Mouse (Mus musculus): ENCODE measurements around the gene Ago4. TPM values are rescaled to one million over a fixed set of nuclear protein-coding genes. Genes with fewer than 3 reads are reported as not detected.

Gene Ago4
- 7.1 and 8.4 TPM in 2 replicates for polyA plus RNA-seq (2016; fragmentation: Nextera tagmentation; extraction: Ambion mirVana)

- Histone ChIP-seq H3K4me1 (peaks cover 5% of the 10 kb centered on the region), H3K4me2 (replicated peaks) (peak within 1 kb of the TSS; percentile 87), H3K9me3 (no peaks in the 10 kb centered on the region), H3K27me3 (replicated peaks) (no peaks in the 10 kb centered on the region), H3K4me3 (peak within 1 kb of the TSS; percentile 91), H3K27ac (peak within 1 kb of the TSS; percentile 63), H3K9ac (peak within 1 kb of the TSS; percentile 92), H3K36me3 (no peaks in the 10 kb centered on the region; the same call in 1 of the 2 replicates)
- under 1% methylated on average over 104 of the region's 120 CpGs for WGBS
- ATAC-seq (ENCODE audit: low FRiP score, low read depth): peak; percentile 92
Measured at GRCm38 (mm10) chr4:126532827-126533728, at the start of gene Ago4. Ago4 (minus strand) TSS chr4:126533472.

GRCm38 (mm10) chr4:126579077-126579476 is 45.8 kb upstream of the Ago4 start:
- H3K36me3 ChIP-seq: peaks cover 87% of the 10 kb centered on the region
- no peaks in the 10 kb centered on the region for H3K9me3 ChIP-seq
- H3K4me1 ChIP-seq: no peaks in the 10 kb centered on the region
- H3K9ac ChIP-seq: no peak overlapping the region
- WGBS: 95% methylated on average over 2 of the region's 2 CpGs
- H3K4me3 ChIP-seq: no peak overlapping the region
- no peak overlapping the region for H3K4me2 ChIP-seq (replicated peaks)
- H3K27me3 ChIP-seq (replicated peaks): no peaks in the 10 kb centered on the region
- no peak overlapping the region for H3K27ac ChIP-seq
- ATAC-seq (ENCODE audit: low FRiP score, low read depth): no peak

GRCm38 (mm10) chr4:126577920-126578319 is 44.6 kb upstream of the Ago4 start:
- H3K36me3 ChIP-seq: peaks cover 89% of the 10 kb centered on the region

GRCm38 (mm10) chr4:126576281-126576680 is 43.0 kb upstream of the Ago4 start:
- H3K9ac ChIP-seq: no peak overlapping the region
- H3K4me3 ChIP-seq: no peak overlapping the region
- no peak overlapping the region for H3K4me2 ChIP-seq (replicated peaks)
- ATAC-seq (ENCODE audit: low FRiP score, low read depth): no peak
- 98% methylated on average over 5 of the region's 5 CpGs for WGBS
- no peaks in the 10 kb centered on the region for H3K27me3 ChIP-seq (replicated peaks)
- no peaks in the 10 kb centered on the region for H3K9me3 ChIP-seq
- H3K36me3 ChIP-seq: peaks cover 97% of the 10 kb centered on the region
- no peak overlapping the region for H3K27ac ChIP-seq
- H3K4me1 ChIP-seq: no peaks in the 10 kb centered on the region

More at GRCm38 (mm10) chr4:126577920-126578319, 44.6 kb upstream of the Ago4 start:
- 93% methylated on average over 3 of the region's 3 CpGs for WGBS
- Histone ChIP-seq H3K9ac (no peak overlapping the region), H3K27ac (no peak overlapping the region), H3K9me3 (no peaks in the 10 kb centered on the region), H3K4me1 (no peaks in the 10 kb centered on the region), H3K4me2 (replicated peaks) (no peak overlapping the region), H3K27me3 (replicated peaks) (no peaks in the 10 kb centered on the region), H3K4me3 (no peak overlapping the region)
- no peak for ATAC-seq (ENCODE audit: low FRiP score, low read depth)

- H3K4me1 ChIP-seq: no peaks in the 10 kb centered on the region
- H3K36me3 ChIP-seq: peaks cover 69% of the 10 kb centered on the region
- no peaks in the 10 kb centered on the region for H3K27me3 ChIP-seq (replicated peaks)
- ATAC-seq (ENCODE audit: low FRiP score, low read depth): no peak
- H3K9ac ChIP-seq: no peak overlapping the region
- H3K4me3 ChIP-seq: no peak overlapping the region
- no peak overlapping the region for H3K4me2 ChIP-seq (replicated peaks)
- 92% methylated on average over 3 of the region's 3 CpGs for WGBS
- no peaks in the 10 kb centered on the region for H3K9me3 ChIP-seq
- H3K27ac ChIP-seq: no peak overlapping the region
Measured at GRCm38 (mm10) chr4:126569783-126570182, 36.5 kb upstream of the Ago4 start.

GRCm38 (mm10) chr4:126567243-126567642 is 34.0 kb upstream of the Ago4 start:
- no peak for ATAC-seq (ENCODE audit: low FRiP score, low read depth)
- 93% methylated on average over 4 of the region's 4 CpGs for WGBS

GRCm38 (mm10) chr4:126563798-126564197 is 30.5 kb upstream of the Ago4 start:
- H3K27me3 ChIP-seq (replicated peaks): no peaks in the 10 kb centered on the region
- peaks cover 56% of the 10 kb centered on the region for H3K36me3 ChIP-seq
- WGBS: 94% methylated on average over 6 of the region's 6 CpGs
- no peak overlapping the region for H3K27ac ChIP-seq
- no peak overlapping the region for H3K9ac ChIP-seq
- H3K4me2 ChIP-seq (replicated peaks): no peak overlapping the region
- no peak for ATAC-seq (ENCODE audit: low FRiP score, low read depth)
- H3K9me3 ChIP-seq: no peaks in the 10 kb centered on the region
- no peak overlapping the region for H3K4me3 ChIP-seq
- no peaks in the 10 kb centered on the region for H3K4me1 ChIP-seq

More at GRCm38 (mm10) chr4:126567243-126567642, 34.0 kb upstream of the Ago4 start:
- H3K27me3 ChIP-seq (replicated peaks): no peaks in the 10 kb centered on the region
- no peak overlapping the region for H3K27ac ChIP-seq
- peaks cover 54% of the 10 kb centered on the region for H3K36me3 ChIP-seq
- no peaks in the 10 kb centered on the region for H3K4me1 ChIP-seq
- no peaks in the 10 kb centered on the region for H3K9me3 ChIP-seq
- H3K9ac ChIP-seq: no peak overlapping the region
- H3K4me3 ChIP-seq: no peak overlapping the region
- no peak overlapping the region for H3K4me2 ChIP-seq (replicated peaks)

GRCm38 (mm10) chr4:126556809-126557711 is 23.8 kb upstream of the Ago4 start, which contains the start of gene Clspn:
Clspn (plus strand) TSS chr4:126556935.
- Histone ChIP-seq H3K4me3 (peak within 1 kb of the TSS; percentile 70), H3K9me3 (no peaks in the 10 kb centered on the region), H3K36me3 (peaks cover 13% of the 10 kb centered on the region), H3K27ac (no peak within 1 kb of the TSS), H3K27me3 (replicated peaks) (no peaks in the 10 kb centered on the region), H3K4me1 (peaks cover 11% of the 10 kb centered on the region), H3K9ac (peak within 1 kb of the TSS; percentile 46; the same call in 1 of the 2 replicates), H3K4me2 (replicated peaks) (peak within 1 kb of the TSS; percentile 66)
- under 1% methylated on average over 54 of the region's 54 CpGs for WGBS
- ATAC-seq (ENCODE audit: low FRiP score, low read depth): peak; percentile 99

- no peak overlapping the region for H3K27ac ChIP-seq
- H3K4me2 ChIP-seq (replicated peaks): no peak overlapping the region
- H3K27me3 ChIP-seq (replicated peaks): no peaks in the 10 kb centered on the region
- 31% methylated on average over 3 of the region's 3 CpGs for WGBS
- H3K9me3 ChIP-seq: no peaks in the 10 kb centered on the region
- H3K36me3 ChIP-seq: no peaks in the 10 kb centered on the region
- H3K9ac ChIP-seq: no peak overlapping the region
- ATAC-seq (ENCODE audit: low FRiP score, low read depth): no peak
- no peak overlapping the region for H3K4me3 ChIP-seq
- H3K4me1 ChIP-seq: peaks cover 11% of the 10 kb centered on the region
Measured at GRCm38 (mm10) chr4:126554462-126554861, 21.2 kb upstream of the Ago4 start.

- H3K9ac ChIP-seq: no peak overlapping the region
- no peak overlapping the region for H3K4me3 ChIP-seq
- no peaks in the 10 kb centered on the region for H3K27me3 ChIP-seq (replicated peaks)
- no peaks in the 10 kb centered on the region for H3K36me3 ChIP-seq
- H3K4me2 ChIP-seq (replicated peaks): no peak overlapping the region
- no peaks in the 10 kb centered on the region for H3K9me3 ChIP-seq
- no peak for ATAC-seq (ENCODE audit: low FRiP score, low read depth)
- 96% methylated on average over 1 of the region's 1 CpGs for WGBS
- peaks cover 11% of the 10 kb centered on the region for H3K4me1 ChIP-seq
- no peak overlapping the region for H3K27ac ChIP-seq
Measured at GRCm38 (mm10) chr4:126553685-126554084, 20.4 kb upstream of the Ago4 start.

- H3K4me3 ChIP-seq: no peak overlapping the region
- H3K9me3 ChIP-seq: no peaks in the 10 kb centered on the region
- WGBS: 79% methylated on average over 8 of the region's 8 CpGs
Measured at GRCm38 (mm10) chr4:126553105-126553504, 19.8 kb upstream of the Ago4 start.

GRCm38 (mm10) chr4:126552136-126552535 is 18.9 kb upstream of the Ago4 start:
- ATAC-seq (ENCODE audit: low FRiP score, low read depth): no peak
- no peak overlapping the region for H3K9ac ChIP-seq
- 85% methylated on average over 7 of the region's 7 CpGs for WGBS

More at GRCm38 (mm10) chr4:126553105-126553504, 19.8 kb upstream of the Ago4 start:
- Histone ChIP-seq H3K27ac (no peak overlapping the region), H3K27me3 (replicated peaks) (no peaks in the 10 kb centered on the region), H3K36me3 (no peaks in the 10 kb centered on the region), H3K4me1 (peaks cover 7% of the 10 kb centered on the region; the same call in 1 of the 2 replicates), H3K4me2 (replicated peaks) (no peak overlapping the region), H3K9ac (no peak overlapping the region)
- no peak for ATAC-seq (ENCODE audit: low FRiP score, low read depth)

More at GRCm38 (mm10) chr4:126552136-126552535, 18.9 kb upstream of the Ago4 start:
- Histone ChIP-seq H3K27me3 (replicated peaks) (no peaks in the 10 kb centered on the region), H3K4me3 (no peak overlapping the region), H3K27ac (no peak overlapping the region), H3K4me1 (peaks cover 7% of the 10 kb centered on the region; the same call in 1 of the 2 replicates), H3K36me3 (no peaks in the 10 kb centered on the region), H3K4me2 (replicated peaks) (no peak overlapping the region), H3K9me3 (no peaks in the 10 kb centered on the region)
